Mouse (Mus musculus): ENCODE results near the gene Hist2h2be. TPM values are rescaled to one million over a fixed set of nuclear protein-coding genes. Genes with fewer than 3 reads are reported as not detected.
A peak's percentile ranks its signal among the peaks of the same experiment; 100 is the strongest.
"Not testable (repeated sequence)": the region's sequence is repeated elsewhere in the genome, so short reads cannot be mapped to it uniquely, and the experiment has no call there.

Hist2h2be gene
- total and polyA plus RNA-seq, 2 experiments from 2014 or later = 6.4 to 13.2 TPM

DNA sequence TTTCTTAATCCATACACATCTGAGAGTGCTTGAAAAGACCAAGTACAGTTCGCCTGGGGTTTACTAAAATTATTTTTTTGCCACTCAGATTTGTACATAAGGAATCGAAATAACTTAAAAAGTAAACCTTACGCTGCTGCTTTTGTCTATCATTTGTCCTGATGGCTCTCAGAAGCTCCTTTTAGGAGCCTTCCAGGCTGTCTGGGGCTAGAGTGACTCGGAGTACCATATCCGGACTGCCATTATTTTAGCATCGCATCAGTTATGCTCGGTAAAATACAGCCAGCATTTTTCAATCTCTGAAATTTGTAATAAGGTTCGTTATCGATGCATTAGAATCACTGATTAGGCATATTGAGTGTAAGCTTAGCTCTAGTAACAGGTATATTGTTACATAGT, 19.9 kb downstream of the Hist2h2be start:
- 78% methylated on average over 9 of the region's 9 CpGs for WGBS
- H3K9me3 ChIP-seq (replicated peaks; ENCODE audit: control insufficient read depth, low read length) = no peaks in the 10 kb centered on the region
- peak overlapping the region; percentile 53; the same call in 1 of the 2 replicates for H3K4me2 ChIP-seq (ENCODE audit: low read depth, low read length)
- H3K36me3 ChIP-seq (replicated peaks; ENCODE audit: control insufficient read depth, insufficient read depth, low read length) = no peaks in the 10 kb centered on the region
- H3K4me1 ChIP-seq (ENCODE audit: control insufficient read depth, insufficient read depth) = peaks cover 30% of the 10 kb centered on the region
- H3K4me3 ChIP-seq (ENCODE audit: low read depth, low read length) = peak overlapping the region; percentile 35
- H3K27me3 ChIP-seq (ENCODE audit: control insufficient read depth, insufficient read depth, low read length) = no peaks in the 10 kb centered on the region
- DNase-seq (ENCODE audit: low spot score) (no peak), ATAC-seq (ENCODE audit: insufficient read depth, low read depth) (no peak)
- H3K9ac ChIP-seq (replicated peaks; ENCODE audit: low read depth, low read length) = peak overlapping the region; percentile 37
- H3K27ac ChIP-seq (ENCODE audit: low read depth) = peak overlapping the region; percentile 83
- TF ChIP-seq EP300 (IDR thresholded peaks at IDR 0.05; ENCODE audit: low read depth) = no peak
- TF ChIP-seq CTCF (IDR thresholded peaks at IDR 0.05; ENCODE audit: low read depth) = no peak

GRCm38 (mm10) chr3:96243921-96244572, 23.1 kb downstream of the Hist2h2be start:
- Histone ChIP-seq H3K27me3 (ENCODE audit: control insufficient read depth, insufficient read depth, low read length) (no peaks in the 10 kb centered on the region), H3K36me3 (replicated peaks; ENCODE audit: control insufficient read depth, insufficient read depth, low read length) (no peaks in the 10 kb centered on the region), H3K4me3 (ENCODE audit: low read depth, low read length) (peak overlapping the region; percentile 53), H3K4me1 (ENCODE audit: control insufficient read depth, insufficient read depth) (peaks cover 35% of the 10 kb centered on the region), H3K9me3 (replicated peaks; ENCODE audit: control insufficient read depth, low read length) (no peaks in the 10 kb centered on the region), H3K9ac (replicated peaks; ENCODE audit: low read depth, low read length) (peak overlapping the region; percentile 75), H3K4me2 (ENCODE audit: low read depth, low read length) (peak overlapping the region; percentile 64), H3K27ac (ENCODE audit: low read depth) (peak overlapping the region; percentile 98)
- ATAC-seq (ENCODE audit: insufficient read depth, low read depth) (no peak), DNase-seq (ENCODE audit: low spot score) (no peak)
- WGBS = 68% methylated on average over 7 of the region's 7 CpGs
- TF ChIP-seq EP300 (IDR thresholded peaks at IDR 0.05; ENCODE audit: low read depth) (no peak), CTCF (IDR thresholded peaks at IDR 0.05; ENCODE audit: low read depth) (no peak)

GRCm38 (mm10) chr3:96245003-96245886, 24.3 kb downstream of the Hist2h2be start, which contains the start of gene Hist2h2aa1:
Gene Hist2h2aa1, plus strand, starts transcription at chr3:96245497.
- Histone ChIP-seq H3K27ac (ENCODE audit: low read depth) (peak within 1 kb of the TSS; percentile 98), H3K4me2 (ENCODE audit: low read depth, low read length) (peak within 1 kb of the TSS; percentile 64), H3K9ac (replicated peaks; ENCODE audit: low read depth, low read length) (peak within 1 kb of the TSS; percentile 75), H3K4me1 (ENCODE audit: control insufficient read depth, insufficient read depth) (peaks cover 42% of the 10 kb centered on the region), H3K4me3 (ENCODE audit: low read depth, low read length) (peak within 1 kb of the TSS; percentile 53)
- not testable (repeated sequence) for H3K27me3 ChIP-seq (ENCODE audit: control insufficient read depth, insufficient read depth, low read length); H3K9me3 ChIP-seq (replicated peaks; ENCODE audit: control insufficient read depth, low read length); H3K36me3 ChIP-seq (replicated peaks; ENCODE audit: control insufficient read depth, insufficient read depth, low read length)
- peak; percentile 79 for TF ChIP-seq EP300 (IDR thresholded peaks at IDR 0.05; ENCODE audit: low read depth)
- peak; percentile 83 for ATAC-seq (ENCODE audit: insufficient read depth, low read depth)
- WGBS = under 1% methylated on average over 19 of the region's 88 CpGs
- peak; percentile 66 for DNase-seq (ENCODE audit: low spot score)

DNA sequence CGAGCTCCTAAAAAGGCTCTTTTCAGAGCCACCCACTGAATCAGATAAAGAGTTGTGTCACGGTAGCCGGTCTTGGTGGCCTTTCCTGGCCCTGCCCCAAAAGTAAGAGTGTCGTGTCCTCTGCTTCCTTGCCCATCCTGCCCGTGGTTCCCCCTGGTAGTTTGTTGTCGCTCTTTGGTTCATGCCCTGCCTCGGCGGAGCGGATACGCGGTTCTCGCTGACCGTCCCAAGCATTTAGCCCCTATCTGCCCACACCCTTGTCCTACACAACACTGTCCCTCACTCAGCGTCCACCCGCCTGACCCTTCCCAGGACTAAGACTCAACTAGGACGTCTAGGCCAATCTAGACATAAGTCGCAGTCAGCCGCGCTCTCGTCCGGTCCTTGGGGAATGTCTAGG, 25.1 kb downstream of the Hist2h2be start:
- DNase-seq (ENCODE audit: low spot score); H3K4me2 ChIP-seq (ENCODE audit: low read depth, low read length); H3K9me3 ChIP-seq (replicated peaks; ENCODE audit: control insufficient read depth, low read length); H3K9ac ChIP-seq (replicated peaks; ENCODE audit: low read depth, low read length); H3K27me3 ChIP-seq (ENCODE audit: control insufficient read depth, insufficient read depth, low read length); H3K36me3 ChIP-seq (replicated peaks; ENCODE audit: control insufficient read depth, insufficient read depth, low read length); ATAC-seq (ENCODE audit: insufficient read depth, low read depth): not testable (repeated sequence)
- peak overlapping the region; percentile 84 for H3K27ac ChIP-seq (ENCODE audit: low read depth)
- 0% methylated on average over 10 of the region's 21 CpGs for WGBS
- H3K4me3 ChIP-seq (ENCODE audit: low read depth, low read length) = peak overlapping the region; percentile 32; the same call in 1 of the 2 replicates
- H3K4me1 ChIP-seq (ENCODE audit: control insufficient read depth, insufficient read depth) = peaks cover 41% of the 10 kb centered on the region

GRCm38 (mm10) chr3:96246427-96246856, 25.5 kb downstream of the Hist2h2be start, which contains the start of gene Hist2h3c1:
Gene Hist2h3c1, plus strand, starts transcription at chr3:96246685.
- H3K36me3 ChIP-seq (replicated peaks; ENCODE audit: control insufficient read depth, insufficient read depth, low read length); DNase-seq (ENCODE audit: low spot score); H3K9me3 ChIP-seq (replicated peaks; ENCODE audit: control insufficient read depth, low read length); H3K27me3 ChIP-seq (ENCODE audit: control insufficient read depth, insufficient read depth, low read length): not testable (repeated sequence)
- WGBS = 0% methylated on average over 12 of the region's 47 CpGs
- Histone ChIP-seq H3K4me1 (ENCODE audit: control insufficient read depth, insufficient read depth) (peaks cover 38% of the 10 kb centered on the region), H3K9ac (replicated peaks; ENCODE audit: low read depth, low read length) (peak within 1 kb of the TSS; percentile 64), H3K4me2 (ENCODE audit: low read depth, low read length) (peak within 1 kb of the TSS; percentile 59), H3K27ac (ENCODE audit: low read depth) (peak within 1 kb of the TSS; percentile 84), H3K4me3 (ENCODE audit: low read depth, low read length) (peak within 1 kb of the TSS; percentile 44)
- peak; percentile 91 for ATAC-seq (ENCODE audit: insufficient read depth, low read depth)
